Mouse (Mus musculus) T-helper 17 cell (primary cell): Measurements from ENCODE around the gene Tmprss2.
"Not testable (repeated sequence)": the region's sequence is repeated elsewhere in the genome, so short reads cannot be mapped to it uniquely, and the experiment has no call there.

Experiments used
- in situ Hi-C, 2 experiments: fragments of 300-600 bp; cut with MboI, MseI; formaldehyde crosslinking; loops; 1 replicate in 1 of 2; 2 replicates in 1 of 2; pipeline ENCODE4 v1.15.1; 2025; ENCODE audit warnings: high pct_unique_total_duplicates in 2 of 2

The Tmprss2 gene

GRCm38 (mm10) chr16:97593057-97593456, 17.9 kb downstream of the Tmprss2 start:
- in situ Hi-C loops, result loop anchor here in 1 of 2 experiments (5.0 to 10.0 kb wide), 2 partner anchors 68 to 146 kb away; no protein-coding TSS in a partner anchor

GRCm38 (mm10) chr16:97591512-97591911, 19.5 kb downstream of the Tmprss2 start:
- in situ Hi-C loops, result loop anchor here in 1 of 2 experiments (5.0 to 10.0 kb wide), 2 partner anchors 67 to 144 kb away; no protein-coding TSS in a partner anchor

GRCm38 (mm10) chr16:97582876-97583275, 28.1 kb downstream of the Tmprss2 start:
- in situ Hi-C loops, result not testable (repeated sequence)

GRCm38 (mm10) chr16:97569426-97569825, 41.6 kb downstream of the Tmprss2 start:
- in situ Hi-C loops, result no loop called here

- in situ Hi-C loops, result no loop called here
Measured at GRCm38 (mm10) chr16:97568662-97569061, 42.3 kb downstream of the Tmprss2 start.

- in situ Hi-C loops, result no loop called here
Measured at GRCm38 (mm10) chr16:97544340-97544739, 66.7 kb downstream of the Tmprss2 start.

- in situ Hi-C loops, result no loop called here
Measured at GRCm38 (mm10) chr16:97536859-97537258, 74.1 kb downstream of the Tmprss2 start.

GRCm38 (mm10) chr16:97535808-97536413, 75.1 kb downstream of the Tmprss2 start:
- in situ Hi-C loops, result no loop called here

- in situ Hi-C loops, result no loop called here
Measured at GRCm38 (mm10) chr16:97534876-97535461, 76.0 kb downstream of the Tmprss2 start.

GRCm38 (mm10) chr16:97534448-97534847, 76.5 kb downstream of the Tmprss2 start:
- in situ Hi-C loops, result no loop called here

- in situ Hi-C loops, result no loop called here
Measured at GRCm38 (mm10) chr16:97533751-97534150, 77.2 kb downstream of the Tmprss2 start.

- in situ Hi-C loops, result no loop called here
Measured at GRCm38 (mm10) chr16:97533126-97533525, 77.9 kb downstream of the Tmprss2 start.

- in situ Hi-C loops, result loop anchor here in 1 of 2 experiments (10.0 kb wide), 1 partner anchor 66 kb away; no protein-coding TSS in a partner anchor
Measured at GRCm38 (mm10) chr16:97529241-97529640, 81.8 kb downstream of the Tmprss2 start.

- in situ Hi-C loops, result loop anchor here in 1 of 2 experiments (10.0 kb wide), 1 partner anchor 72 kb away; no protein-coding TSS in a partner anchor
Measured at GRCm38 (mm10) chr16:97523024-97523423, 88.0 kb downstream of the Tmprss2 start.

- in situ Hi-C loops, result loop anchor here in 1 of 2 experiments (10.0 kb wide), 1 partner anchor 73 kb away; no protein-coding TSS in a partner anchor
Measured at GRCm38 (mm10) chr16:97521983-97522382, 89.0 kb downstream of the Tmprss2 start.

- in situ Hi-C loops, result loop anchor here (5.0 to 10.0 kb wide), 2 partner anchors 86 to 502 kb away; no protein-coding TSS in a partner anchor
Measured at GRCm38 (mm10) chr16:97516341-97516740, 94.7 kb downstream of the Tmprss2 start.
